Mouse (Mus musculus) ovary, postnatal 14 days (tissue): ENCODE measurements around the gene Tmem183a.

Source experiments
- DNase-seq: peaks from one replicate; pipeline ENCODE4 v3.0.0; 2022; ENCODE audit warnings: low spot score

The Tmem183a gene

DNA sequence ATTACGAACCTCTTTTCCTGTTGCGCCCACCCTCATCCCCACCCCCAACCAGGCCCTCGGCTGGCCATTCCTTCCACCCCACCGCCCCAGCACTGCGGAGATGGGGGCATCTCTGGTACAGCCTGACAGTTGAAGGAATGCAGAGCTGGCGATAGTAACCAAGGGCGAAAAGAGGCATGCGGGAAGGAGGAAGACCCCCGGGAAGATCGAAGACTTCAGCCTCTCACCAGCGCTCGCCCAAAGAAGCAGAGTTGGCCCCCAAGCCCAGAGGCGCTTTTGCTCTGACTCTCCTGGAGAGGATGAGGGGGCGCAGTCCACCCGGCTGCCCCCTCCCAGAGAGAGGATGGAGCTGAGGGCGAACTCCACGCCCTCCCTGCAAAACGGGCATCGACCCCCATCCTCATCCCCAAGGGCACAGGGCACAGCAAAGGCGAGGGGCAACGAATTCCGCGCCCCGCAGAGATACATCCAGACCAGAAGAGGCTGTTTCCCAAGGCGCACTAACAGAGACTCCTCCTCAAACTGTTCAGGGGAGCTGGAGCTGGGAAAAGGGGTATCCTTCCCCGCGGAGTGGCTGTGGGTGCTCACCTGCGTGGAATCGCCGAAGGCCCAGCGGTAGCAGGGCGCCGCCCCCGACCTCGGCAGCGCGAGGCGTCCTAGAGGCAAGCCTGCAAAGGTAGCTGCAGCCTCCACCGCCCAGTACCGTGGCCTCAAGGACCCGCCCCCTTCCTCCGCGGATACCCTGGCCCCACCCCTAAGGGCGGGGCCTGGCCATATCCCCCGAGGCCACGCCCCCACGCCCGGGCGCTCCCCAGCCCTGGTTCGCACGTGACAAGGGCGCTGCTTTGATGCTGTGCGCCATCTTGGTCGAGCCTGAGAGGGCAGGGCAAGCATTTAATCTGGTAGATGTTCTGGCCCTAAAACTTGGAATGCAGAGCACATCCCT, 17.5 kb downstream of the Tmem183a start:
- DNase-seq, result peak; percentile 72

GRCm38 (mm10) chr1:134343567-134343966, 18.2 kb downstream of the Tmem183a start:
- DNase-seq, result no peak

- DNase-seq, result no peak
Measured at GRCm38 (mm10) chr1:134342781-134343310, 18.9 kb downstream of the Tmem183a start.

DNA sequence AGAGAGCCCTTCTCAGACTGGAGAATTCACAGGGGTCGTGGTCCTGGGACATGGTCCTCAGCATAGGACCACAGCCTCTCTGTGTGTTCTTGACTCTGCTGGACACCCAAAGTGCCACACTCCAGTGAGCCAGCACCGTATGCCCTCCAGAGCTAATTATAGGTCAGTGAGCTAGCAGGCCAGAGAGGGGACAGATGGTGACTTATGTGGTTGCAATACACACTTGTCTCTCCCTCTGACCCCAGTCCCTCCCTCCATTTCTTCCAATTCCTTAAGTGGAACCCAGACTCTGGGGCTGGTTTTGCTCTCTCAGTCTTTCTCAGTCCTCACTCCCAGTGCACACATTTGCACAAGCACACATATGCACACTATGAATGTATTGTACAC, 19.5 kb downstream of the Tmem183a start:
- DNase-seq, result no peak

GRCm38 (mm10) chr1:134341641-134342277, 20.0 kb downstream of the Tmem183a start:
- no peak for DNase-seq

DNA sequence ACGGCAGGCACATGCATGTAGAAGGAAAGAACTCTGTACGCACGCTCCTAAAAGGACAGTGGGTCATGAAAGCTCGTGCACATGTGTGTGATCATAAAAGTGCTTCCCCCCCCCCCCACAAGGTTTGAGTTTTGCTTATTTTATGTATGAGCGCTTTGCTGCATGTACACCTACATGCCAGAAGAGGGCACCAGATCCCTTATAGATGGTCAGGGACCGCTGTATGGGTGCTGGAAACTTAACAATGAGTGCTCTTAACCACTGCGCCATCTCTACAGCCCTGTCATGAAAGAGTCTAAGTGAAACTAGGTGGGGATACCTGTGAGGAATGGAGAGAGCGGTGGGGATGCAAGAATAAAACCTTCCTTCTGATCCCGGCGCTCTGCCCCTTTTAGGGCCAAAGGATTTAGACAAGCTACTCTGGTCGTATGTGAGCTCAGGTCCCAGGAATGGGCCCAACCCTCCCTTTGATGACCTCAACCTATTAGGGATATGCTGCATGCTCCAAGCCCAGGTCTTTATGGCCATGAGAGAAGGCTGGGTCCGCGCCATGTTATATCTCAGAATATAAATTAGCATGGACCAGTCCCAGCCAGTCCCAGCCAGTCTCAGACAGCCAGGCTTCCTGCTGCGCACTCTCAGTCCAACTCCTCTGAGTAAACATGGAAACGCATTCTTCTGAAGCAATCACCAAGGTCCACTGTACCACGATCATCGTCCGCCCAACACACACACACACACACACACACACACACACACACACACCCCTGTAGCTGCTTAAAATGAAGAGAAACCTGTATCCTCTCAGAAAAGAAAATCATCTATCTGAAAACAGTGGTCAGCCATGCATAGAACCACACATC, 21.8 kb downstream of the Tmem183a start:
- DNase-seq, result no peak

DNA sequence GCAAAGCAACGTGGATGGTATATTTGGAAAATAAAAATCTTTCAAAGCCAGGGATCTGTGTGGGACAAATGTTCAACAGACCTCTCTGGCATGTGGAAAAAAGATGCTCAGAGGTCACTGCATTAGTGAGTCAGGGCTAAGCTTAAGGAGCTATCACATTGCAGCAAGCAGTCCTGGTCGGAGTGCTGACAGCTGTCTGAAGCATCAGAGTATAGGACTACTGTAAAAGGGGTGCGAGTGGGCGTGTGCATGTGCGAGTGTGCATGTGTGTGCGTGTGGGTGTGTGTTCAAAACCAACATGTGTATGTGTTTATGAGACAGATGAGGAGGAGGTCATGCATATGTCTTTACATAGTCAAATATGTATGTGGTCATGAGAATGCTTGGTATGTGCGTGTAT, 22.6 kb downstream of the Tmem183a start:
- DNase-seq, result no peak

GRCm38 (mm10) chr1:134336958-134337710, 24.6 kb downstream of the Tmem183a start:
- DNase-seq, result no peak

DNA sequence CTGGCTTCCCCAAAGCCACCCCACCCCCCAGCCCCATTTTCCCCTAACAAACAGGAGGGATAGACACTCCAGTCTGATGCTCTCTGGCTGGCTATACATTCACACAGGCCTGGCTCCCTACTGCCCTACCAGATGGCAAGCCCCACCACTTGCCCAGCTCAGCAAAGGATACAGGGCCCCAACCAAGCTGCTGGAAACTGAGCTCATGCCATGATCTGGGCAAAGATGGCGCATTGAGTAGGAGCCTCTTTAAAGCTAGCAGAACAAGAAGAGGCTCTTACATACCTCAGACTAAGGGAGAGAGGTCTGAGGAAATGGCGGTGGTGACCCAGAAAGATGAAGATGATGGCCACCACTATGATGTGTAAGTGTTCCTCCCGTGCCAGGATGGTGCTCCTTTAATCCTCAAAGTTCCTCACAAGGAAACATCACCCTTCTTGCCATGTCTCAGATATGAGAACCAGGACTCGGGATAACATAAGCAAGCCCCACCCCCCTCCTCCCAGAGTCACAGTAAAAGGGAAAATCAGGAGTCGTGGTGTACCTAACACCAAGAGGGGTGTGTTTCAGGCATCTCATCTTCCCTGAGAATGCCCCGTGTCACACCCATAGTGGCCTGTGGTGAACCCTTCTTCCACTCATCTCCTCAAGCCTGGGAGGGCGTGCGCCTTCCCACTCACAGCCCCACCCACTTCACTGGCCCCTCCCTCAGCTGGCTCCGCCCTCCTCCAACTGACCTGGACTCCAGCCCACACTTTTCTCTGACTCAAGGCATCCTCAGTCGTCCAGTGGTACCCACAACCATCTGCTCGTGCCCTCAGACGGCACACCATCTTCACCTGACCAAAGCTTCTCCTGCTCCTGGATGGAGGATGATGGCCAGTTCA, 25.6 kb downstream of the Tmem183a start:
- DNase-seq, result no peak

DNA sequence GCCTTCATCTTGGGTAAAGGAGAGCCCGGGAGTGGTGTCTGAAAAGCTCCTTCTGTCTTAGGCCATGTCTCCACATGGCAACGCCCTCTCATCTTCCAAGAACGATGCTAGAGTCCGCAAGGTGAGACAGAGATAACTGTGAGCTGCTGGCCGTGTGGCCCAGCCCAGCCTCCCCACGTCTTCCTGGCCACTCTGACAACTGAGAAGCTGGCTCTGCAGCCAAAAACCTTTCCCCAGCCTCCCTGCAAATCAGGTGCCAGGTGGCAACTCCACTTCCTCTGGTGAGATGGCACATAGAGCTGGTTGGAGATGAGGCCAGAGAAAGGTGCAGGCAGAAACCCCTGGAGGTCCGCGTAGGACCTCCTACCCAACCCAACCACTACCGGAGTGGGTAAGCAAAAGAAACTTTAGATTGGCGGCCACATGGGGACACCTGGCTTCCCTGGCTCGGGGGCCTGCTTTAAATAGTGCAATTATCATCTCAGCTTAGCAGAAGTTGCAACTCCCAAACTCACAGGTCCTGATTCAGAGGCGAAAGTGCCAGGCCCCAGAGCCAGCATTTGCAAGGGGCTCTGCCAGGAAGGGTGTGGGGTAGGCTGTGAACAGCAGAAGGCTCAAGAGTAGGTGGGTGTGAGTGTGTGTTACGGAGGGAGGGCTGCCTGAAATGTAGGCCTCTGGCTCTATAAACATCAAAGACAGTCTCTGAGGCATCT, 26.4 kb downstream of the Tmem183a start:
- no peak for DNase-seq

DNA sequence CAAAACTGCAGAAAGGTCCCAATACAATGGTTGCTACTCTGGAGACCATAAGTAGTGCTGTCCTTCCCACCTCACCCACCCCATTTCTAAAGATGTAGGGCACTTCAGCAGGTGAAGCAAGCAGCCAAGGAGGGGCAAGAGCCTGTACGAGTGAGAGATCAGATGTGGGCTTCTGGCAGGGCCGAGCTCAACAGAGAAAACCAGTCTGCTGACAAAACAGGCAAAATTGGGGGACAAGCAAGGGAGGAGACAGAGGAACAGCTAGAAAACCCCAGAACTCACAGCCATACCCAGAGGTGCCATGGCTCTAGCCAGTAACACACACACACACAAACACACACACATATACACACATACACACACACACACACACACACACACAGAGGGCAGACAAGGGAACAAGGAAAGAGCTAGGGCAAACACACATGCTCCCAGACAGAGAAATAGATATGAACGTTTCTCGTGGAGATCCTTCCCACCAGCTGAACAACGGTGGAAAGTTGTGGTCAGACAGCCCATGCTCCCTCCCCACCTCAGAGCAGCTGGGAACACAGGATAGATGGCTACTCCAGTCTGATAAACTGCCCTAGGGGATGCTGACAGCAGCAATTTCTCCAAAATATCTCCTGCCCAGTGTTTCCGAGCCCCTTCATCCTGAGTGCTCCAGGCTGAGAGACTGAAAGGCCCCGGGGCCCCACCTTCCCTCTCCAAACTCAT, 27.5 kb downstream of the Tmem183a start:
- DNase-seq, result no peak

- no peak for DNase-seq
Measured at GRCm38 (mm10) chr1:134333371-134334110, 28.2 kb downstream of the Tmem183a start.

GRCm38 (mm10) chr1:134332770-134333271, 29.0 kb downstream of the Tmem183a start, which contains the start of gene Ppfia4:
TSS of gene Ppfia4 (minus strand) at chr1:134332928.
- peak; percentile 29 for DNase-seq

- DNase-seq, result peak; percentile 85
Measured at GRCm38 (mm10) chr1:134331879-134332635, 29.7 kb downstream of the Tmem183a start.

- no peak for DNase-seq
Measured at GRCm38 (mm10) chr1:134326841-134327346, 34.9 kb downstream of the Tmem183a start.

- DNase-seq, result no peak
Measured at GRCm38 (mm10) chr1:134322591-134322990, 39.2 kb downstream of the Tmem183a start.
